Mouse (Mus musculus) midbrain, postnatal 0 days (tissue): ENCODE data around the gene Rcan1. TPM values are rescaled to one million over a fixed set of nuclear protein-coding genes. Genes with fewer than 3 reads are reported as not detected.

Experiments
- ATAC-seq: fragments of 200-750 bp; cut with Nextera tagmentation; 2 replicates; pipeline ENCODE4 v1.8.0; 2017; ENCODE audit warnings: moderate number of reproducible peaks, mild to moderate bottlenecking, moderate TSS enrichment, moderate library complexity; ENCODE audit not compliant: low FRiP score
- DNase-seq: peaks from one replicate; pipeline ENCODE4 v3.0.0-alpha.2; 2015; ENCODE audit warnings: low spot score
- H3K27ac ChIP-seq: fragments of 300-500 bp; sonication (generic); 2 replicates; pipeline ENCODE4 v1.5.1; 2014; ENCODE audit warnings: low read depth, mild to moderate bottlenecking, low read length, mixed read lengths
- H3K27me3 ChIP-seq: fragments of 300-500 bp; sonication (generic); 2 replicates; pipeline ENCODE4 v1.6.1; 2014; ENCODE audit warnings: low read length, control low read depth, mixed read lengths; ENCODE audit not compliant: insufficient read depth
- H3K36me3 ChIP-seq: fragments of 300-500 bp; sonication (generic); 2 replicates; pipeline ENCODE4 v1.6.1; 2014; ENCODE audit warnings: low read length, control low read depth, mixed read lengths; ENCODE audit not compliant: insufficient read depth
- H3K4me1 ChIP-seq: fragments of 300-500 bp; sonication (generic); 2 replicates; pipeline ENCODE4 v1.6.1; 2014; ENCODE audit warnings: mild to moderate bottlenecking, control low read depth, antibody characterized with exemption, low read length, mixed read lengths; ENCODE audit not compliant: insufficient read depth
- H3K4me2 ChIP-seq: fragments of 300-500 bp; sonication (generic); 2 replicates; pipeline ENCODE4 v1.6.1; 2014; ENCODE audit warnings: low read depth, mild to moderate bottlenecking, low read length, mixed read lengths; ENCODE audit not compliant: poor library complexity, severe bottlenecking
- H3K4me3 ChIP-seq: fragments of 300-500 bp; sonication (generic); 2 replicates; pipeline ENCODE4 v1.5.1; 2014; ENCODE audit warnings: low read depth, mild to moderate bottlenecking, low read length, moderate library complexity
- H3K9ac ChIP-seq: fragments of 300-500 bp; sonication (generic); replicated peaks from 2 replicates; pipeline ENCODE4 v1.6.1; 2014; ENCODE audit warnings: mild to moderate bottlenecking, low read length, moderate library complexity, mixed read lengths; ENCODE audit not compliant: poor library complexity, severe bottlenecking
- H3K9me3 ChIP-seq: fragments of 300-500 bp; sonication (generic); 2 replicates; pipeline ENCODE4 v1.6.1; 2016; ENCODE audit warnings: low read length, control low read depth
- CTCF ChIP-seq: IDR thresholded peaks from 2 replicates; pipeline ENCODE4 v1.5.1; 2016; ENCODE audit warnings: antibody characterized with exemption, mild to moderate bottlenecking
- WGBS: fragments of 180-500 bp; shearing (Covaris S2); extraction: QIAGEN DNeasy Blood & Tissue Kit; methylation state at CpG from one replicate; pipeline ENCODE4 v1.1.7; 2014; 5-methylcytosine and 5-hydroxymethylcytosine counted together
- polyA plus RNA-seq: library from polyadenylated mRNA; unstranded; fragments of >200 nt; fragmentation: Nextera tagmentation; extraction: Ambion mirVana; gene quantifications from 2 replicates; pipeline ENCODE4 v1.2.1, GENCODE M21; 2015
- total RNA-seq: library from RNA; depleted of rRNA; stranded (reverse); fragments of >200 nt; gene quantifications from 2 replicates; pipeline ENCODE4 v1.2.3, GENCODE M21; 2014

The Rcan1 gene
- total and polyA plus RNA-seq, 2 experiments from 2014 or later, result 68.6 to 91.3 TPM

DNA sequence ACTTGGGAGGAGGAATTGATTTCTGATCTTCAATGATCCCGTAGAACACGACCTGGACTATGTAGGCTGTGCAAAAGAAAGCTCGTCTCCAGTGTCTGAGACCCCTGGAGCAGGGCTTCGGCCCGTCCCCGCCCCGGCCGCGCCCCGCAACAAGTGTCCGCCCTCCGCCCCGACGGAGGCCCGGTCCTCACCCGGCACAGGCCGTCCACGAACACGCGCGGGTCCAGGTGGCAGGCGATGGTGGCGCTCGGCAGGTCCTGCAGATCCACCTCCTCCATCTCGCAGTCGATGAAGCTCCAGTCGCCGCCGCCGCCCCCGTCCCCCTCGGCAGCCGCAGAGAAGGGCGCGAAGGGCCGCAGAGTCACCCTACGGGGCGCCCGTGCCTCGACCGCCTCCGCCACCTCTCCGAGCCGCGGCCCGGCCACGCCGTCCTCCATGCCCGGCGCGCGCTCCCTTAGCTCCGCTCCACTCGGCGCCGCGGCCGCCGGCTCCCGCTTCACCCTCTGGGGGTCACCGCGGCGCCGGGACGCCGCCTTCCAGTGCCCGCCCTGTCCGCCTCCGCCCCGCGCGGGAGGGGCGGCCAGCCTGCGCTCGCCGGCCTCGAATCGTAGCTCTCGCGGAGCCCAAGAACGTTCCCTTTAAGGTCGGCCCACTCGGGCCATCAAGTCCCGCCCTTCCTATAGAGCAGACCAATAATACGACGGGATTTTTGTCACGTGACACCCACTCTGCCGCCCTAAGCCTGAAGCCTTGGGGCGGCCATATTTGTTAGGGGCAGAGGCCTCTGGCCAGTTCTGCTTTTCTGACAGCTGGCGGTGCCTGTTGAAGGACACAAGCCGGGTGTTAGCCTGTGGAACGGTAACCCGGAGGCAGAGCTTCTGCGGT, 4.8 kb downstream of the Rcan1 start:
- Histone ChIP-seq H3K36me3 (no peaks in the 10 kb centered on the region), H3K4me2 (peak overlapping the region; percentile 69), H3K27me3 (0 out of 2 replicates have a peak, but pooled peaks cover 3% of the 10 kb centered on the region), H3K4me3 (peak overlapping the region; percentile 83), H3K9ac (peak overlapping the region; percentile 87), H3K9me3 (no peaks in the 10 kb centered on the region), H3K4me1 (peaks cover 14% of the 10 kb centered on the region), H3K27ac (peak overlapping the region; percentile 81)
- DNase-seq (peak; percentile 100), ATAC-seq (peak; percentile 98)
- under 1% methylated on average over 74 of the region's 94 CpGs for WGBS
- TF ChIP-seq CTCF, result peak; percentile 37

DNA sequence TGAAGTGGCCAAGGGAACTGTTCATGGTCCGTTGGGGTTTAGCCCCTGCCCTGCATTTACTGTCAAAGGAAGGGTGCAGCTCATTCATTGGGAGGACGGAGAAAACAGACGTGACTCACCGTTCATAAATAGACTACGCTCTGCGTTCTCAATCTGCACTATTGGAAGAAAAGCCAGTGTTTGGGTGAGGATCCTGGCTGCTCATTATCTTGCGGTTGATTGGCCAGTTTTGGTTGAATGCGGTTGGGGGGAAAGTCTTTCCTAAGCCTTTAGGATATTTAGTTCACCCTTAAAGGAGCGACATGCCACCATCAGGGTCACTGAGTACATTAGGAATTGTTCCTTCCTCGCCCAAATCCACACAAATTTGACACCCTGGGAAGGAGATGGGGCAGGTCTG, 5.4 kb downstream of the Rcan1 start:
- Histone ChIP-seq H3K9ac (peak overlapping the region; percentile 87), H3K4me1 (peaks cover 14% of the 10 kb centered on the region), H3K4me2 (peak overlapping the region; percentile 69), H3K36me3 (no peaks in the 10 kb centered on the region), H3K9me3 (no peaks in the 10 kb centered on the region), H3K27ac (peak overlapping the region; percentile 81), H3K4me3 (peak overlapping the region; percentile 83), H3K27me3 (0 out of 2 replicates have a peak, but pooled peaks cover 3% of the 10 kb centered on the region)
- WGBS, result 2% methylated on average over 10 of the region's 10 CpGs
- ATAC-seq (no peak), DNase-seq (peak; percentile 33)
- no peak for TF ChIP-seq CTCF

GRCm38 (mm10) chr16:92464390-92464972, 6.2 kb downstream of the Rcan1 start:
- 20% methylated on average over 14 of the region's 14 CpGs for WGBS
- Histone ChIP-seq H3K9ac (peak overlapping the region; percentile 87; the same call in 1 of the 2 replicates), H3K9me3 (no peaks in the 10 kb centered on the region), H3K4me1 (peaks cover 14% of the 10 kb centered on the region), H3K4me2 (peak overlapping the region; percentile 69), H3K27ac (no peak overlapping the region), H3K36me3 (no peaks in the 10 kb centered on the region), H3K27me3 (0 out of 2 replicates have a peak, but pooled peaks cover 3% of the 10 kb centered on the region), H3K4me3 (peak overlapping the region; percentile 83)
- ATAC-seq (no peak), DNase-seq (peak; percentile 42)
- TF ChIP-seq CTCF, result no peak

GRCm38 (mm10) chr16:92461412-92461811, 9.3 kb downstream of the Rcan1 start:
- Histone ChIP-seq H3K36me3 (no peaks in the 10 kb centered on the region), H3K4me2 (no peak overlapping the region), H3K4me3 (no peak overlapping the region), H3K4me1 (peaks cover 14% of the 10 kb centered on the region), H3K9me3 (no peaks in the 10 kb centered on the region), H3K27me3 (no peaks in the 10 kb centered on the region), H3K9ac (no peak overlapping the region), H3K27ac (no peak overlapping the region)
- ATAC-seq, result no peak
- 73% methylated on average over 6 of the region's 6 CpGs for WGBS
- no peak for TF ChIP-seq CTCF
- no peak for DNase-seq

- WGBS, result 15% methylated on average over 7 of the region's 7 CpGs
- peak; percentile 98 for TF ChIP-seq CTCF
- no peaks in the 10 kb centered on the region for H3K27me3 ChIP-seq
Measured at GRCm38 (mm10) chr16:92457594-92457993, 13.1 kb downstream of the Rcan1 start.

GRCm38 (mm10) chr16:92455969-92456368, 14.7 kb downstream of the Rcan1 start:
- no peak overlapping the region for H3K4me3 ChIP-seq
- H3K9ac ChIP-seq, result no peak overlapping the region
- ATAC-seq (no peak), DNase-seq (no peak)
- H3K27me3 ChIP-seq, result no peaks in the 10 kb centered on the region
- H3K4me2 ChIP-seq, result no peak overlapping the region
- peaks cover 14% of the 10 kb centered on the region for H3K36me3 ChIP-seq
- no peak overlapping the region for H3K27ac ChIP-seq
- 95% methylated on average over 5 of the region's 5 CpGs for WGBS
- no peaks in the 10 kb centered on the region for H3K9me3 ChIP-seq
- no peaks in the 10 kb centered on the region for H3K4me1 ChIP-seq
- TF ChIP-seq CTCF, result no peak

More at GRCm38 (mm10) chr16:92457594-92457993, 13.1 kb downstream of the Rcan1 start:
- H3K27ac ChIP-seq, result no peak overlapping the region
- H3K4me1 ChIP-seq, result no peaks in the 10 kb centered on the region
- DNase-seq, result peak; percentile 87
- peaks cover 8% of the 10 kb centered on the region for H3K36me3 ChIP-seq
- ATAC-seq, result peak; percentile 27; the same call in 1 of the 2 replicates
- no peak overlapping the region for H3K9ac ChIP-seq
- no peak overlapping the region for H3K4me3 ChIP-seq
- no peaks in the 10 kb centered on the region for H3K9me3 ChIP-seq
- no peak overlapping the region for H3K4me2 ChIP-seq
